Mouse (Mus musculus) embryonic fibroblast, embryonic 13.5 days (primary cell): ENCODE data around the gene Adgrb2. TPM values are rescaled to one million over a fixed set of nuclear protein-coding genes. Genes with fewer than 3 reads are reported as not detected.

Experiments used
- H3K27ac ChIP-seq: 2 replicates; pipeline ENCODE4 v1.5.1; 2012; ENCODE audit warnings: low read length, control low read depth, inconsistent platforms; ENCODE audit not compliant: insufficient read depth
- H3K4me1 ChIP-seq: 2 replicates; pipeline ENCODE4 v1.6.1; 2011; ENCODE audit warnings: low read length; ENCODE audit not compliant: control insufficient read depth, insufficient read depth
- H3K4me3 ChIP-seq: 2 replicates; pipeline ENCODE4 v1.5.1; 2011; ENCODE audit warnings: mild to moderate bottlenecking, control low read depth, low read length; ENCODE audit not compliant: insufficient read depth
- CTCF ChIP-seq: IDR thresholded peaks from 2 replicates; pipeline ENCODE4 v1.5.1; 2011; ENCODE audit warnings: mild to moderate bottlenecking, control low read depth, low read length, moderate library complexity, borderline replicate concordance; ENCODE audit not compliant: insufficient read depth
- POLR2A ChIP-seq: IDR thresholded peaks from 2 replicates; pipeline ENCODE4 v1.6.1; 2011; ENCODE audit warnings: low read depth, mild to moderate bottlenecking, control low read depth, low read length, moderate library complexity
- polyA plus RNA-seq: library from polyadenylated mRNA; stranded (reverse); fragments of >200 nt; gene quantifications from 2 replicates; pipeline ENCODE4 v1.2.4, GENCODE M21; 2011; ENCODE audit warnings: low read depth; ENCODE audit not compliant: missing spikeins, insufficient read length

Adgrb2 gene
- polyA plus RNA-seq = 2.0 and 3.7 TPM in 2 replicates

GRCm38 (mm10) chr4:129984421-129985061 lies at the start of gene Adgrb2:
Adgrb2 (plus strand) TSS chr4:129984870.
- H3K4me3 ChIP-seq = peak within 1 kb of the TSS; percentile 29
- TF ChIP-seq POLR2A (no peak), CTCF (no peak)
- H3K27ac ChIP-seq = no peak within 1 kb of the TSS
- 0 out of 2 replicates have a peak, but pooled peaks cover 4% of the 10 kb centered on the region for H3K4me1 ChIP-seq

- no peak overlapping the region for H3K27ac ChIP-seq
- no peak for TF ChIP-seq CTCF
- TF ChIP-seq POLR2A = no peak
- no peak overlapping the region for H3K4me3 ChIP-seq
- H3K4me1 ChIP-seq = peaks cover 10% of the 10 kb centered on the region
These were observed 33.3 kb upstream of the Adgrb2 start for GRCm38 (mm10) chr4:129951359-129951821.

- Histone ChIP-seq H3K4me1 (peaks cover 10% of the 10 kb centered on the region), H3K27ac (no peak overlapping the region), H3K4me3 (no peak overlapping the region)
- TF ChIP-seq POLR2A = no peak
- no peak for TF ChIP-seq CTCF
These were observed 32.3 kb upstream of the Adgrb2 start for GRCm38 (mm10) chr4:129952241-129952810.

GRCm38 (mm10) chr4:129954527-129954926 lies 30.1 kb upstream of the Adgrb2 start:
- Histone ChIP-seq H3K4me1 (peaks cover 10% of the 10 kb centered on the region), H3K27ac (no peak overlapping the region), H3K4me3 (no peak overlapping the region)
- TF ChIP-seq CTCF (no peak), POLR2A (no peak)

GRCm38 (mm10) chr4:129960180-129960944 lies 24.3 kb upstream of the Adgrb2 start:
- peak overlapping the region; percentile 27 for H3K4me3 ChIP-seq
- TF ChIP-seq CTCF (no peak), POLR2A (0 out of 2 replicates have a peak, but pooled peaks have one; percentile 11)
- H3K4me1 ChIP-seq = 0 out of 2 replicates have a peak, but pooled peaks cover under 1% of the 10 kb centered on the region
- H3K27ac ChIP-seq = no peak overlapping the region

- no peak for TF ChIP-seq POLR2A
- TF ChIP-seq CTCF = no peak
- Histone ChIP-seq H3K27ac (no peak overlapping the region), H3K4me1 (no peaks in the 10 kb centered on the region), H3K4me3 (no peak overlapping the region)
These were observed 19.4 kb upstream of the Adgrb2 start for GRCm38 (mm10) chr4:129965294-129965693.

- no peak overlapping the region for H3K4me3 ChIP-seq
- H3K27ac ChIP-seq = no peak overlapping the region
- no peaks in the 10 kb centered on the region for H3K4me1 ChIP-seq
- TF ChIP-seq POLR2A (no peak), CTCF (no peak)
These were observed 18.5 kb upstream of the Adgrb2 start for GRCm38 (mm10) chr4:129966201-129966600.

GRCm38 (mm10) chr4:129967024-129968014 lies 17.4 kb upstream of the Adgrb2 start:
- no peaks in the 10 kb centered on the region for H3K4me1 ChIP-seq
- no peak for TF ChIP-seq POLR2A
- TF ChIP-seq CTCF = no peak
- no peak overlapping the region for H3K4me3 ChIP-seq
- no peak overlapping the region for H3K27ac ChIP-seq

- H3K4me1 ChIP-seq = no peaks in the 10 kb centered on the region
- no peak overlapping the region for H3K4me3 ChIP-seq
- TF ChIP-seq CTCF (no peak), POLR2A (no peak)
- no peak overlapping the region for H3K27ac ChIP-seq
These were observed 14.5 kb upstream of the Adgrb2 start for GRCm38 (mm10) chr4:129970168-129970567.
